Mouse (Mus musculus): ENCODE data around the gene Gm11273.
A peak's percentile ranks its signal among the peaks of the same experiment; 100 is the strongest.
"Not testable (repeated sequence)": the region's sequence is repeated elsewhere in the genome, so short reads cannot be mapped to it uniquely, and the experiment has no call there.

The Gm11273 gene

GRCm38 (mm10) chr13:21501182-21501581, at the start of gene Gm11273:
TSS of gene Gm11273 (minus strand) at chr13:21501418.
- DNase-seq (ENCODE audit: low read depth): not testable (repeated sequence)

GRCm38 (mm10) chr13:21550416-21551110, 49.3 kb upstream of the Gm11273 start:
- no peak for DNase-seq (ENCODE audit: low read depth)

- no peak for DNase-seq (ENCODE audit: low read depth)
Observed at GRCm38 (mm10) chr13:21549487-21549886, 48.3 kb upstream of the Gm11273 start.

DNA sequence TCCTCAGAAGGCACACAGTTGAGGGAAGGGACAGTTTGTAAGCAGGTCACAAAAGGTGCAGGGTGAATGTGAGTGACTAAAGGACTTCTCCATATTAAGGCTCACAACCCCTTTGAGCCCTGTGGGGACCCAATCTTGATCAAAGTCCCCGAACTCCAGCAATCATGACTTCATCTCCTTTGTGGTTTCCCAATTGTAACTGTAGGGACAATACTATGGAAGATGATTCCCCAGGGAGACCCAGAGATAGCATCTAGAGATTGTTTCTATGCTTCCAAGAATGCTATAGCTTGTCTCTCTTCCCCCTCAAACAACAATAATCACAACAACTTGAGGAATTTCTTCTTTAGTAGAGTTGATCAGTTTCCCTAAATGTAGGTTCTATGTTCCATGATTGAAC, 41.5 kb upstream of the Gm11273 start, which contains the start of gene Olfr1366:
TSS of gene Olfr1366 (minus strand) at position 101 of the 400 bp plus-strand sequence.
- no peak for DNase-seq (ENCODE audit: low read depth)

GRCm38 (mm10) chr13:21530781-21531201, 29.6 kb upstream of the Gm11273 start, which contains the start of gene Zkscan8:
TSS of gene Zkscan8 (minus strand) at chr13:21531120.
- DNase-seq (ENCODE audit: low read depth): peak; percentile 82

DNA sequence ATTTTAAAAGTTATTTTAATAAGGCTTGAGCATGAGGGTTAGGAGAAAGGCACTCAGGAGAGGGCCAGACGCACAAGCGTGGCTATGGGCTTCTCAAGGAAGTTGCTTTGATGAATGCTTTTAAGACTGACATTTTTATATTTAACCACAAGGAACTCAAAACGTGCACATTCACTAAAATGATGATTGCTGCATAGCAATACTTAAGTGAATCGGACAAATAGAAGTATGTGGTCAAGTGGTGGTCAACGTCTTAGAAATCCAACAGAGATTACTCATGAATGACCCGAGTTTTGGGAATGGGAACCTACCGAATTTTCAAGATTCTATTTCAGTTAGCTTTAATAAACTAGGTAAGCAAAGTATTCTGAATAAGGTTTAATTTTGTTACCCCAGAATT, 28.9 kb upstream of the Gm11273 start:
- no peak for DNase-seq (ENCODE audit: low read depth)

GRCm38 (mm10) chr13:21506221-21506649, 5.0 kb upstream of the Gm11273 start:
- peak; percentile 85 for DNase-seq (ENCODE audit: low read depth)

DNA sequence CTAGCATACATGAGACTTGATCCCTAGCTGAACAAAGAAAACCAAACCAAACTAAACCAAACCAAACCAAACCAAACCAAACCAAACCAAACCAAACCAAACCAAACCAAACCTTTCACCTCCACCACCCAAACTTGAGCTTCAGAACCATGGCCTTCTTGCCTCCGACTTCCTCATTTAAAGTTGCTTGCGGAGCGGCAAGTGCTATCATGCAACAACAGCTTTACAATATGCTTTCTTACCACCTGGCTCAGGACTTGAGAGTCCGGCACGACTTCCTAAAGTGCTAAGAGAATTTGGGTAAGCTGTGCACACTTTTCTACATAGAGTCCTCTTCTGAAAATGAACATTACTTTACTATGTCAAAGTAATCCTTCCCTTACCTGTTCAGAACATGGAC, 1.1 kb upstream of the Gm11273 start:
- no peak for DNase-seq (ENCODE audit: low read depth)

- no peak for DNase-seq (ENCODE audit: low read depth)
Observed at GRCm38 (mm10) chr13:21495080-21495479, 6.1 kb downstream of the Gm11273 start, which contains the start of gene AK157302. TSS of gene AK157302 (plus strand) at chr13:21495223.

GRCm38 (mm10) chr13:21492847-21493246, 8.4 kb downstream of the Gm11273 start:
- DNase-seq (ENCODE audit: low read depth): no peak

- no peak for DNase-seq (ENCODE audit: low read depth)
Observed at GRCm38 (mm10) chr13:21486881-21487280, 14.3 kb downstream of the Gm11273 start.

- not testable (repeated sequence) for DNase-seq (ENCODE audit: low read depth)
Observed at GRCm38 (mm10) chr13:21478759-21479670, 22.2 kb downstream of the Gm11273 start, which contains the start of the genes Zkscan4 and Gm10065. TSS of gene Zkscan4 (plus strand) at chr13:21478907. TSS of gene Gm10065 (minus strand) at chr13:21479441.

DNA sequence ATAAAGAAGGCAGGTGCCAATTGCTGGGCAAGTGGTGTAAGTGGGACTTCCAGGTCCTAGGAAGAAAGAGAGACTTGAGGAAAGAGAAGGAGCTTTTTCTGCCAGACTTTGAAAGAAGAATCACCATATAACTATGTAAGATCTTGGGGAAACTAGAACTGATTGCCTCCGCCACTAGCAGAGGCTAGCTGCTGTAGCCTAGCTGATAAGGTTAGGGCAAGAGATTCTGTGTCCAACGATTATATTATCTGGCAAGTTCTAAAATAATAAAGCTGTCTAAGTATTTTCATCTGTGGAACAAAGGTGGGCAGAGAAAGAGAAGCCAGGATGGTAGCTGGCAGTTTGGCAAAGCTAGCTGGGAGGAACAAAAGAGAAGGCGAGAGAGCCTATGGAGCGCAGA, 28.8 kb downstream of the Gm11273 start:
- no peak for DNase-seq (ENCODE audit: low read depth)

DNA sequence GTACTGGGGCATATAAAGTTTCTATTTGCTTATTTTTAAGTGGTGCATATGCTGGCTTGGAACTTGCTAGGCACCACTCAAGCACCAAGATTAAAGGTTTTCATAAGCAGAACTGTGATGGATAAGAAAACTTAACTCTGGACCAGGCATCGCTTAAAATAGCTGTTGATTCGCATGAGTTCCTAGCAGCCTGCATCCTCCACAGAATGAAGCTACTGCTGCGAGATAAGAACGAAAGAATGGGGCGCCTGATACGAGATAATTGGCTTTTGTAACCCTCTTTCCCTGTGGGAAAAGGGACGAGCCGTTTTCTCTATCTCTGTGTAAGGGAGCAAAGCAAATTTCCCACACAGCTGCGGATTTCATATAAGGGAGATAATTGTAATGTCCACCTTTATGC, 32.1 kb downstream of the Gm11273 start:
- no peak for DNase-seq (ENCODE audit: low read depth)

DNA sequence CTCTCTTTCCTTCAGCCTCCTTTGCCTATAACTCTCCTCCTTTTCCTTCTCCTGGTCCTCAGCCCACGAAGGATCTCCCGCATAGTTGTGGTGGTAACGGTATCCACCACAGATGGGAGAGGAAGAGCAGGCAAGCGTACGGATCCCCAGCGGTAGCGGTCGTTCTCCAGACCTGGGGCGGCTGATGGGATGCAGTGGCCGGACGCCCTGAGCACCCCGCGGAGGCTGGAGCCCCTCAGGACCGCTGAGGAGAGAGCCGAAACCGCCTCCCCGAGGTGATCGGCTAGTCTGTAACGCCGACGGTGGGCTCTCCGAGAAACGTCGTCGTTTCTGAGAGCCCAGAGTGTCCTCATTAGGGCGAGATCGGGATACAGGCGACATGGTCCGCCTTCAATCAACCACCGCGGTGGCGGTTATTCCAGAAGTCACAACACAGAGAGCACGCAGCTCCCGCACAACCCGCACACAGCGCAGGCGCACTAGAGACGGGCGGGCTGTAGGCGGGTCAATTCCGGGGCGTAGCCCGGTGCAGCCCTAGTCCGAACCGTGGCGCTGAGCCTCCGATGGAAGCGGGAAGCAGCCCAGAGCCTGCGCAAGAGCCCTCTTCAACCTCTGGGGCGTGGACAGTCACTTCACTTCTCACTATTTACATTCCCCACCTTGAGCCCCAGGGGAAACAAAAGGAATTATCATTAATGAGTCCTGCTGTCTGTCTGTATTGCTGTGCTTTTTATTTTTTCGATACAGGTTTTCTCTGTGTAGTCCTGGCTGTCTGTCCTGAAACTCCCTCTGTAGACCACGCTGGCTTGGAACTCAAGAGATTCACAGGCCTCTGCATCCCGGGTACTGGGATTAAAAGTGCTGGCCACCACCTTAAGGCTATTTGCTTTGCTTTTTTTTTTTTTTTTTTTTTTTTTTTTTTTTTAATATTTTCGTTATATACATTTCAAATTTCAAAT, 32.9 kb downstream of the Gm11273 start, which contains the start of gene Nkapl:
TSS of gene Nkapl (minus strand) at position 449 of the 959 bp plus-strand sequence.
- DNase-seq (ENCODE audit: low read depth): peak; percentile 88

DNA sequence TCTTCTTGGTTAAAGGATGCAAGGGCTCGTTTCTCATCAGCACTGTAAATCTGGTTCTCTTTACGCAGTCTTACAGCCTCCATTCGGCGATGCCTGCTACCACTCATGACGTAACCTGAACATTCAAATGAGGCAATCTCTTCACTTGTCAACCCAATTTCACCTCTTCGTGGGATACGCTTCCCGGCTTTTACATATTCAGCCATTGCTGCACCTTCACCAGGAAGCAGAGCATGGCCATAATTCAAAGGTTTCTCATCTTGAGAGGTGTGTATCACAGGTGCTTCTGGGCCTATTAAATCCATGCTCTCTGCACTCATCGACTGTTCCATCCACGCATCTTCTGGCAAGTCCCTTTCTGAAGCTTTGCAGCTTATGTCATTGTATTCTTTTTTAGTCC, 33.9 kb downstream of the Gm11273 start:
- no peak for DNase-seq (ENCODE audit: low read depth)

DNA sequence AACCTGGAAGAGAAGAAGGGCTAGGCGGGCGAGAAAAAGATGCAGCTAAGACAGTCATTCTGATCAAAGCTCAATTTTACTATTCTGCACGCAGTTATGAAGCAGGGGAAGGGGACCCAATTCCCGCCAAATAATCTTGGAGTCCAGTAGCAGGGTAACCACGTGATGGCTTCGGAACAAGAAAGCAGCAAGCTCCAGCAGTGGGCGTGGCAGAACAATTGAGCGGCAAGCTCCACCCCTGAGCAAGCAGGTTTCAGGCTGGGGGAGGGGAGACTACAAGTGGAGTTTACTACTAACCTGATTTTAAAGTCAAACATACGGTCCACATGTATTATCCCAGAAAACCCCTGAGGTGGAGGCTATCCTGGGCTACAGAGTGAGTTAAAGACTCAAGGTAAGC, 38.7 kb downstream of the Gm11273 start:
- DNase-seq (ENCODE audit: low read depth): not testable (repeated sequence)

GRCm38 (mm10) chr13:21456347-21456746, 44.9 kb downstream of the Gm11273 start:
- DNase-seq (ENCODE audit: low read depth): no peak

DNA sequence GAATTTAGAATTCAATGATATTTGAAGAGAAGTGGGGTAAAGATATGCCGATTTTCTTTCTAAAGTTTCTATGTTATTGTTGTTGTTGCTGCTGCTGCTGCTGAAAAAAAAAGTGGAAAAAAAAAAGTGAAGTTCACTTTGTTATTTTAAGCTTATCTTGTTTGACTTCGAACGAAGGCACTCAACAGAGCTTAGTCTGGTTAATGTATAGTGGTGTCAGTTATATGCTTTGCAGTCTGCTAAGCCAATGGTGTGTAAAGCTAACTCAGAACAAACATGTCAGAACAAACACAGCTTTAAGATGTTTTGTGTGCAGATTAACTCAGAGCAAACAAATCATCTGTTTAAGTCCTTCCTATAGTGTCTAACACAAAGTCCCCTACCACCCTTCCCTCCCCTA, 47.1 kb downstream of the Gm11273 start:
- no peak for DNase-seq (ENCODE audit: low read depth)

GRCm38 (mm10) chr13:21453449-21453848, 47.8 kb downstream of the Gm11273 start, which contains the start of gene Zscan26:
TSS of gene Zscan26 (minus strand) at chr13:21453730.
- DNase-seq (ENCODE audit: low read depth): peak; percentile 68

DNA sequence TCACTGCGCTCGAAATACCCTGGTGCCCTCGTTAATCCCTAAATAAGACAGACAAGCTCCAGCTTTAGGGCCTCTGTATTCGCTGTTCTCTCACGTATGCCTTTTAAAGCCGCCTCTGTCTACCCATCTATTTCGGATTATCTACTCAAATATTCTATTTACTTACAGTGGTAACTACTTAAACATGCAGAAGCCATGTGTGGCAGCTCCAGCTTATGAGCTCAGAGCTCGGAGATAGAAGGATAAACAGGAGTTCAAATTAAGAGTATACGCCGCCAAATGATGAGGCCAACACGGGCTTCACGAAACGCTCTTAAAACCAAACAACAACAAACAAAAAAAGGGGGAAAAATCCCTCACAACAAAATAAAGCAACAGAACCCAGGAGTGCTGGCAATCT, 48.2 kb downstream of the Gm11273 start:
- DNase-seq (ENCODE audit: low read depth): no peak

Data from c-Kit-positive CD71-positive TER-119-negative erythroid progenitor cells, embryonic 14.5 days (primary cell).